Mouse (Mus musculus) right cerebral cortex, postnatal 4 days (tissue): ENCODE measurements around the gene Cops3.
"Not testable (repeated sequence)": the region's sequence is repeated elsewhere in the genome, so short reads cannot be mapped to it uniquely, and the experiment has no call there.

Experiments used
- DNase-seq: peaks from one replicate; pipeline ENCODE4 v3.0.0-alpha.2; 2022

The Cops3 gene

DNA sequence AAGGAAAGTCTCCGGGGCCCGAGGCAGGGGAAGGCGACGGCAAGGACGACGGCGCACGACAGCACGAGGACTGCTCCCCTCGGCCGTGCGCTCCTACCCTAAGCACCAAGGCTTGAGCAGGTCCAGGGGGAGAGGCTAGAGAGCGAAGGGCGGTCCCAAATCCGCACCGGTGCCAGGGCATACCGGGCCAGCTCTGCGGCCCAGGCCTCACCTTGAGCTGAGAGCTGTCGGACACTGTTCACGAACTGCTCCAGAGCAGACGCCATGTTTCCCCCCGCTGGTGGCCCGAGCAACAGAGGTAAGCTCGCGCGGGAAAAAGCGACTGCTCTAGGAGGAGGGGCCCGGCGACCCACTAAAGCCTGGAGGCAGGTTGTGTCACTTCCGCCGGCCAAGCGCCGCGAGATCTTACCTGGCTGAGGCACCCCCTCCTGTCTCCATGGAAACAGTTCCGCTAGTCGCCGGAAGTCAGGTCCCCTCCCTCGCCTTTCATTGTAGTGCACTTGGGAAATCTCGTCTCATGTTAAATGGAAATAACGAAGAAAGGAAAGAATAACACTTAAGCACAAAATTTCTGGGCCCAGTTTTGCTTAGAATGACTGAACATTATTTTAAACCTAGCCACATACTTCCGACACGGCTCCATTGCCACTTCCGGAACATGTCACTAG, at the start of gene Cops3:
Cops3 (minus strand) TSS at position 380 of the 668 bp plus-strand sequence.
- DNase-seq: peak; percentile 92

DNA sequence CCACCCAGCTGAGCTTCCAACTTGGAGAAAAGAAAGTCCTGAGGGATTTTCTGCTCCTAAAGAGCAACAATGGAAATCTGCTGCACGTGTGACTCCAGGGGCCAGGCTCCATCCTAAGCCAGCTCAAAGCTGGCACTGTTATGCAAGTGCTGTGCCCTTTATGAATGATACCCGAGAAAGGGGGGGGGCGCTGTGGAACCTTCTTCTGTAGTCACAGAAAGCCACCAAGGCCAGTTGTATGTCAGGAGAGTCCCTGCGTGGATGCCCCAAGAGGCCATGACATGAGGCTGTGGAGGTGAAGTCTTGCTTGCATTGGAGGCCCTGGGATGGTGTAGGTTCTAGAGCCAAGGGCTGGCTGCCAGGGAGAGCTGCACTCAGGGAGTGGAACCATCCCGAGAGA, 48.5 kb upstream of the Cops3 start:
- DNase-seq: no peak

DNA sequence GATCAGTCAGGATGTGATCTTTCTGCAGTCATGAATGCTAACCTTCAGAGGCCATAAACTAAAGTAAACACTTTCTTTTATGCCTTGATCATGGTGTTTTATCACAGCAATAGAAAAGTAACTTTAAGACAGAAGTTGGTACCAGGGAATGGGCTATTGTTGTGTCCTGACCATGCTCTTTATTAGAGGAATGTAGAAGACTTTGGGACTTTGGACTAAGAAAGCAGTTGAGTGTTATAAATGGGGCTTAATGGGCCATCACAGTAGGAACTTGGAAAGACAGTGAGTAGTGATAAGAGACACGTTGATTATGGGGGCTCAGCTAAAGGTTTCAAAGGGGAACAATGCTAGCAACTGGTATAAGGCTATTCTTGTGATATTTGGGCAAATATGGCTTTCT, 47.3 kb upstream of the Cops3 start:
- no peak for DNase-seq

DNA sequence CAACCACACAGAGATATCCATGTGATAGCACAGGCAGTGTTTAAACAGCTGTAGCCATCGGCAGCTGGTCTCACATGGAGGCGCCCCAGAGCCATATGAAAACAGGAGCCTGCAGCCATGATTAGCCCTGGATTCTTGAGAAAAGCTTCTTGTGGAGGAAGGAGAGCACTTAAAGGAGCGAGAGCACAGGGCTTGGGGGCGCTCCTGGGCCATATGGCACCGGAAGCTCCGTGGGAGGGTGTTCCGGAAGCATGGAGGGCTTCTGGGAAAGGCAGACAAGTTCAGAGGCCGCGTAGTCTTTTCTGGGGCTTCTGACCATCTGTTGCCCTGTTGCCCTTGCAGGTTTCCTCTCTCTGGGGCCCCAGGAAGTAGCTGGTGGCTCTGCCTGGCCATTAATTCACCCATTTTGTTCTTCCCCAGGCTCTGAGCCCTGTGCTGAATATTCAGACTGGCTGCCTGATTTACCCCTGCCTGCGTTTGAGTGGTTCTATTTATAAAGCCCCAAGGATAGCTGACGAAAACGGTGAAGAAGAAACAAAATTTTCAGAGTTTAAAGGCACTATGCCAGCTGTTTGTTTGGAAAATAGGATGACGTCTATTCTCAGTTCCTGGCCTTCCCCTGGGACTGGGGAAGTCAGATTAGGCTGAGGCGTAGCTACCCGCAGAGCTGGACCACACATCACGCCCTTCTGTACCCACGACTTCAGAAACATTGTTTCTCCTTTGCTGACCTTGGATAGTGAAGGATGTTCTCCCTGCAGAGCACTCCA, 45.8 kb upstream of the Cops3 start:
- DNase-seq: no peak

DNA sequence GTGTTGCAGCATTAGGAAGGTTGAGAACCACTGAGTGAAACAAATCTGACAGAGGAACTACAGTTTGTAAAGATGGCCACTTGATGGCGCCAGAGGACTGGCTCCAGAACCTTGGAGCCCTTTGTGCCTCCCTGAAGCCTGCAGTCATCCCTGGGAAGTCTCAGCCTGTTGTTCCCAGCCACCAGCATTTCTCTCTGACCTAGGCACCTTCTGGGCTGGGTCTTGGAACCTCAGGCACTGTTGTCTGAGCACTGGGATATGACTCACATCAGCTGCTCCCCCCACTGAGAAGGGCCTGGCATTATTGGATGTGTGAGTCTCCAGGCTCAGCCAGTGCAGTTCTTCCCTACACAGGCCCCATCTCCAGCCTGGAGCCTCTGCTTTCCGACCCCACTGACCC, 40.4 kb upstream of the Cops3 start:
- peak; percentile 90 for DNase-seq

DNA sequence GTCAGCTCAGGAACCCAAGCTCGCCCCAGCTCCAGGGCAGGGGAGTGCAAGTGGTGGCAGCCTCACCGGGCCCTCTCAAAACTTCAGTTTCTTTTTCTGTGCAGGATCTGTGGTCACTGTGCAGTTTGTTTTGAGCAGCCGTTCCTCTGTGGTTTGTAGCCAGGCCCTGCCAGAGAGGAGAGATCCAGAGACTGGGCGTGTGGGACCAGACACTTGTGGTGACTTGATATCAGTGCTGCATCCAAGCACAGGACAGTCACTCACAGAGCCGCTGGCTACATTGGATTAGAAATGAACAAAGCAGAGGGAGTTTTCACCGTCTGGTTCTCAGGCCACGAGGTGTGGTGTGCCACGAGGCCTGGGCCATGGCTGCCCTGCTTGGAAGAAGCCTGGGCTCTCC, 32.5 kb upstream of the Cops3 start:
- DNase-seq: no peak

DNA sequence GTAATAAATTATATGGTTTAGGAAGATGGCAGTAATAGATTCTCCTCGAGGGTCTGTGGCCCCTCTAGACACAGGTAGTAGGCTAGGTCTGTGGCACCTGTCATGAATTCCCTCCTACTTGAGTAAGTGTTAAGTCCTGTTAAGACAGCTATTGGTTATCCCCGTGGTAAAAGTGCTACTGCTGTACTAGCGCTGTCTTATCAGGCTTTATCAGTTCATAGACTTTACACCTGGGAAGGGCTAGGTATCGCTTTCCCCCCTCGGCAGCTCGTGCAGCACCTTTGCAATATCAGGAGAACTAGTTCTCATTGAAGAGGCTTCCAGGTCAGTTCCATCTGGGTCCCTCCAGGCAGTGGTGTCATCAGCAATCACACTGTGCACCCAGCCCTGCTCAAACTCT, 24.7 kb upstream of the Cops3 start:
- no peak for DNase-seq

DNA sequence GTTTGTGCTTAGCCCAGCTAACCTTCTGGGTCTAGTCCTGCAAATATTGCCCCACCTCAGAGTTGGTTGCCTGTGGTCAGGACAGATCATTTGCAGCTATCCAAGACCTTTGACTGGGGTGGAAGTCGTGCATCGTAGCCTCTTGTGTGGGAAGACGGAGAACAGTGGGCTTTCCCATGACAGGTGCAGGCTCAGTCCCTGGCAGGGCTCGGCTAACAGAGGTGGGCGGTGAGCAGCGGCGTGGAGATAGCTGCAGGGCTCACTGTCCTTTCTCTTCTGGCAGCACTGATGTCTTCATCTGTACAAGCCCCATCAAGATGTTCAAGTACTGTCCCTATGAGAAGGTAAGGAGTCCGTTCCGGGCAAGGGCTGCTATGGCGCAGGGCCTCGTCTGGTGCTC, 20.8 kb upstream of the Cops3 start:
- no peak for DNase-seq

DNA sequence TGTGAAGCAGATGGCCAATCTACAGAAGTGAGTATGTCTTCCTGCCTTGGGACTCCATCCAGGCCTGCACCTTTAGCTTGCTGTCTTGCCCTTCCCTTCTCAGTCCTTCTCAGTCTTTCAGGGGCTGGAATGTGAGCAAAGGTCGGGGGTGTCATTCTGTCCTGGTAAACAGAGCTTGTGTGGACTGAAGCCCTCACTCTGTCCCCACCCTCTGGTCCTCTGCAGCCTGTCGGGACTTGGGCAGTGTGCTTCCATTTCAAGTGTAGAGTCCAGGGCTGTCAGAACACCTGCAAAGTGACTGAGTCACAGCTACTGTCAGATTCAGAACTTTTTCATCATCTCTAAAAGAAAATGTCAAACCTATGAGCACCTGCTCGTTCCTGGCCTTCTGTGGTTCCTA, 13.2 kb upstream of the Cops3 start:
- no peak for DNase-seq

DNA sequence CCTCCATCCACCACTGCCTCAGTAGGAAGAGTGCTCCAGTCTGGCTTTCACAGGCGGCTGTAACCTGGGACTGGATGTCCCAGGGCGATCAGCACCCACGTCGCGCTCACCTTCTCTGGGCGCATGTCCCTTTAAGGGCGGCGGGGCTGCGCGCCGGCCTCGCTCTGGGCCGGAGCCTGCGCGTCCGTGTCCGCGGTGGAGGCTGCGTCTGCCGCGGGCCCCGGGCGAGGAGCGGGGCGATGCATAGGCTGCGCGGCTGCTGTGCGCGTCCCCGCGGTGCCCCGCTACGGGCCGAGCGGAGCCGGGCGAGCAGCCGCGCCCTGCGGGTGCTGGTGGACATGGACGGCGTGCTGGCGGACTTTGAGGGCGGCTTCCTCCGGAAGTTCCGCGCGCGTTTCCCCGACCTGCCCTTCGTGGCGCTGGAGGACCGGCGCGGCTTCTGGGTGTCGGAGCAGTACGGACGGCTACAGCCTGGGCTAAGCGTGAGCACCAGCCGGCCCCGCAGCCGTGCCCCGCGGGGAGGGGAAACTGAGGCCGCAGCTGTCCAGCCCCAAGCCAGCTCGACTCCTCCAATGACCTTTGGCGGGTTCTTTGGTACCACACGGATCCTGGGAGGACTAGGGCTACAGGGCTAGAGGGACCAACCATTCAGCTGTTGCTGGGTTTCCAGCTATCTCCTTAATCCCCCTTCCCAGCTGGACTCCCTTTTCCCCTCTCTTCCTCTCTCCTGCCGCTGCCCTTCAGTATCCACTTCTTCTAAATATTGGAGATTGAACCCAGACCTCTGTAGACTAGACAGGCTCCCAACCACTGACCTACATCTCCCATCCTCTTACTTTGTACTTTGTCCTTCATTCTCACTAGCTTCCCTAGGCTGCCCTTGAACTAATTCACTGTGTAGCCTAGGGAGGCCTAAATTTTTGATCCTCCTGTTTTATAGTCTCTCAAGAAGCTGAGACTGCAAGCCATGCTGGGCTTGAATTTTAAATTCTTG, 8.6 kb upstream of the Cops3 start:
- peak; percentile 75 for DNase-seq

DNA sequence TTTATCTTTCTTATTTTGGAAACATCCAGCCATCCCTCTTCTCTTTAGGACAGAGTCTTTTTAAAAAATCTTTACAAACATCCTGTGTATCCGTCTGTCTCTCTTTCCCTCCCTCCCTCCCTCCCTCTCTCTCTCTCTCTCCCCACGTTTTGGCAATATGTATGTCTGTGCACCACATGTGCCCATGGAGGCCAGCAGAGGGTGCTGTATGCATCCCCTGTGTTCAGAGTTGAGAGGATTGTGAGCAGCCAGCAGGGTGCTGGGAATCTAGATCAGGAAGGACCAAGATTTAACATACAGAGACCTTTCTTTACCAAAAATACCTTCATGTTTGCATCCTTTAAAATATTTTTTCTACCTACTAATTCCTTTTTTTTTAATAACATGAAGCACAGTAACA, 7.5 kb upstream of the Cops3 start:
- peak; percentile 44 for DNase-seq

DNA sequence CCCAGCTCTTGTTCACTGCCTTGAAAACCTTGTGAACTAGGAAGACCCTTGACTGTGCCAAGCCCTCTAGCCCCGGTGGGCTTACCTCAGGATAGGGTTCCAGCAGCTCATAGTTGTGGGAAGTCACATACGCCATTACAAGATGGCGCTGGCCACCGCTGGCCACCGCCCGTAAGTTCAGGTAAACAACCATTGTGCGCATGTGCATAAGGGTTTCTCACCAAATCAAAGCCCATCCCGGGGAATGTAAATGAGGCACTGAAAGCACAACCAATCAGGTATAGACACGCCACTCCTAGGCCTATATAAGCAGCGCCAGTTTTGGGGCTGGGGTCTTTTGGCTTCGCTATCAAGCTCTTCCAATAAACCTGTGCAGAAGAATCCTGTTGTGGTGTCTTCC, 6.7 kb upstream of the Cops3 start:
- no peak for DNase-seq

DNA sequence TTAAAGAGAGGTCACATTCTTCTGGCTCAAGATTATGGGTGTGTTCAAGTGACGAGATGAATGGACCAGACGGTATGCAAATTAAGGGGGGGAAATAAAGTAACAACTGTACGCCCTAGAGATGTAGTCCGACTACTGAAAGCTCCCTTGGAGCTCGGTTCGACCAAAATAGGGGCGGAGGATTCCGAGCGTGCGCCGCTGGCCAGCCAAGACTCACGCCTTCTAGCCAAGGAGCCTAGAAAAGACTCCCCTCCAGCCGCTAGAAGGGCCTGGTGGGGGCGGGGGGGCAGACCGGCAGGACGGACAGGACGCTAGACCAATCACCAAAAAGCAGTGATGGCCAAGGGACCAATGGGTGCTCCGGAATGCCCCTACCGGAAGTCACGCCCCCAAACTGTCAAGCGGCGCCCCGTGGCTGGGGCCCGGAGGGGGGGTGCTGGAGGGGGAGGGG, 605 bp downstream of the Cops3 start, which contains the start of gene Nt5m:
Nt5m (plus strand) TSS at position 440 of the 451 bp plus-strand sequence.
- peak; percentile 93 for DNase-seq

DNA sequence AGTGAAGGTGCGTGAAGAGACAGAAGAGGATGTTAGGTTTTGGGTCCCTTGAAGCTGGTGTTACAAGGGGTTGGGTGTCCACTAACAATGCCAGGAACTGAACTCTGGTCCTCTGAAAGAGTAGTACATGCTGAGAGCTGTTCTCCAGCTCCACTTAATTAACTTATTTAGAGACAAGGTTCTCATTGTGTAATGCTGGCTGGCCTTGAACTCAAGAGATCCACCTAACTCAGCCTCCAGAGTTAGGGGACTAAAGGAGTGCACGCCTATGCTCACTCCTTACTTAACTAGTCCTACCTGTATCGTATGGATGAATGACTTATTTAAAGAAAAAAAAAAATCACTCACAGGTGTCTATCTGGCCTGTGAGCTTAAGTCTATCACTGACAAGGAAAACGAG, 1.2 kb downstream of the Cops3 start:
- no peak for DNase-seq

DNA sequence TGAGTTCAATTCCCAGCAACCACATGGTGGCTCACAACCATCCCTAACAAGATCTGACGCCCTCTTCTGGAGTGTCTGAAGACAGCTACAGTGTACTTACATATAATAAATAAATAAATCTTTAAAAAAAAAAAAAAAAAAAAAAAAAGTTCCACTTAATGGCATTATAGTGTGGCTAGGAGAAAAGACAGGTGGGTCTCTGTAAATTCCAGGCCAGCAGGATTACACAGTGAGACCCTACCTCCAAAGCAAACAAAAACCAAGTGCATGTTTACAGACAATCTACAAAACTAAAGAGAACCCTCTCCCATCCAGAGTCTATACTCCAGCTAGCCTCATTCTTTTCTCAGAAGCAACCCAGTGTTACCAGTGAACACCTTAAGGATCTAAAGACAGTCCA, 1.8 kb downstream of the Cops3 start:
- not testable (repeated sequence) for DNase-seq

DNA sequence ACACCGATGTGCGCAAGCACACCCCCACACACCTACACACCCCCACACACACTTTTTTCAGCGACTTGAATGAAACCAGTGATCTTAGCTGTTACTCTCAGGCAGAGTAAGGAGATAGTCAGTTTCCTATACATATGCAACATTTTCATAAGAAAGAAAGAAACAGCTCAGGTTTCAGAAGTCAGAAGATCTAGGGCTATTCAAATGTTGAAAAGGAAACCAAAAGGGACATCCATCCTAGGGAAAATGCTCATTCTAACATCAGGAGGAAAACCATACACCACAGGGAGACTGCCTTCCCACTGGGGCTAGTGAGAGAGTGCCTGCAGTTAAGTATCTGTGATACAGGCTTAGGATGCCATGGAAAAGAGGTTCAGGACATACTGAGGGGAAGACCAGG, 18.0 kb downstream of the Cops3 start:
- no peak for DNase-seq

DNA sequence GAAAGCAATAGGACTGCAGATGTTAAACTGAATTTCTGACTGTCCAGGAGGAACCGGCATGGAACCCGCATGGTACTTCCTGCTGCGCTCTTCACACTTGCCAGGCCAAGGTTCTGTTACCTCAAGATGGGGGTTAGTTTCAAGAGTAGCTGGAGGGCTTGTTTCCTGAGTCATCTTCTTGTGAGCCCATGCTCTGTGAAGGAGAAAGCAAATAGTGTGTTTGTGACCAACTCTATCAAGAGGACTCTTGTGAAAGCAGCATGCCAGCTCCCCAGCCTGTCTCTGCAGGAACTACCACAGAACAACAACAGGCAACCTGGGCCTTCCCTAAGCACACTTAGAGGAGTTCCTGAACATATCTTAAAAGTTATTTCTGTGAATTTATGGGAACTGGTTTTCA, 21.7 kb downstream of the Cops3 start:
- DNase-seq: no peak

DNA sequence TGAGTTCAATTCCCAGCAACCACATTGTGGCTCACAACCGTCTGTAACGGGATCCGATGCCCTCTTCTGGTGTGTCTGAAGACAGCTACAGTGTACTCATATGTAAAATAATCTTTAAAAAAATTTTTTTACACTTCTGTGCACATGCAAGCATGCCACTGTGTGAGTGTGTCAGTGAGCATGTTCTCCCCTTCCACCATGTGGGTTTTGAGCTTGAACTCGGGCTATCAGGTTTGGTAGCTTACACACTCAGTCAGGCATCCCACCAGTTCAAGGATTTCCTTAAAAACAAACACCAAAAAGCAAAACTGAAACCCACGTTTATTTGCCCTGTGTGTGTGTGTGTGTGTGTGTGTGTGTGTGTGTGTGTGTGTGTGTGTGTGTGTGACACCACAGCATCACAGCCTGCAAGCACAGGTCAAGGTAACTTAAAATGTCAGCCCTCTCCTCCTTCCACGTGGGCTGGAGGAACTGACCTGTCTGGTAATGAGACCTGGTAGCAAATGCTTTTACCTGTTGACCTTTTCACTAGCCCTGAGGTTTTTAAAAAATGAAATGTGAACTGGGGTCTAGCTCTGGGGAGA, 24.1 kb downstream of the Cops3 start:
- DNase-seq: no peak

DNA sequence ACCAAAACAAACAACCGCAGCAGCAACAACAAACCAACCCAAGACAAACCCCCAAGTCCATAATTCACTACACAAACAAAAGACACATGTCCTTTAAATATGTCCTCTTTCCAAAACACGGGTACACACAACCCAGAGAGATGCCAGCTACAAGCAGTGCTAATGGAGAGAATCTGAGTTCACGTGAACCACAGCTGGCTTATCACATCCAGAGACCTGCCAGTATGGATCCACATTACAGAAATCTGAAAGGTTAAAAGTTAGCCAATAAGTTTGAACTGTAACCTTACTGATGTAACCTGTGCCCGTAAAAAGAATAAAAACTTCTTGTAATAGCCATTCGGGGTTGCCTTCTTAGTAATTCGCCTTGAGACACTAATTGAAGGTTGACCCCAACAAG, 24.7 kb downstream of the Cops3 start:
- DNase-seq: no peak

DNA sequence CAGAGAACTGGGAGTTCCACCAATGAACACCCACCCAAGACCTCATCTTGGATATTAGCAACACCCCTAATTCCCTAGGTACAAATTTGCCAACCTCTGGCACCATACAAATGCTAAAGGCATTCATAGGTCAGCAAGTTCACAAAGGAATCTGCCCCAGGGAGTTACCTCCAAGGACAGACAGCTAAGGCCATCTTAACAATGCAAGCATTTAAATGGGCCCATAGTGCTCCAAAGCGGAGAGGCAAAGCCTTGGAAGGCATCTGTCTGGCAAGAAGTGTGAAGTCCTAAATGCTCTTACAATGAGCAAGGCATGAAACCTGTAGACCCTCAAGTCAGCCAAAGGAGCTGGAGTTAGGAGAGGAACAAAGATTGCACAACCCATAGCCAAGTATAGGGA, 25.3 kb downstream of the Cops3 start:
- DNase-seq: no peak

DNA sequence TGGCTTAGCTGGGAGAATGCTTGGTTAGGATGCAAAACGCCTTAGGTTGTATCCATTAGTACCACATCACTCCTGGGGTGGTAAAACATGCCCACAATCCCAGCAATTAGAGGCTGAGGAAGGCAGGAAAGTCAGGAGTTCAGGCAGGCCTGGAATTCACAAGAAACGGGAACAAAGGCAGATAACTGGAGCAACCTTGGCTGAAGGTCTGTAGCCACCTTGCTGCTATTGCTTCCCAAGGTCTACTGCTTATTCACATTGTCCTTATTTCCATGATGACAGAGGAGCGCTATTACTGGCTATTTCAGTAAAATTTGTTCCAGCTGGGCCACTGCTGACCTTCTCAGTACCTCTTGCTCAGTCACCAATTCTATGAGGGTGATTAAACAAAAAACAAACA, 26.4 kb downstream of the Cops3 start:
- DNase-seq: no peak

DNA sequence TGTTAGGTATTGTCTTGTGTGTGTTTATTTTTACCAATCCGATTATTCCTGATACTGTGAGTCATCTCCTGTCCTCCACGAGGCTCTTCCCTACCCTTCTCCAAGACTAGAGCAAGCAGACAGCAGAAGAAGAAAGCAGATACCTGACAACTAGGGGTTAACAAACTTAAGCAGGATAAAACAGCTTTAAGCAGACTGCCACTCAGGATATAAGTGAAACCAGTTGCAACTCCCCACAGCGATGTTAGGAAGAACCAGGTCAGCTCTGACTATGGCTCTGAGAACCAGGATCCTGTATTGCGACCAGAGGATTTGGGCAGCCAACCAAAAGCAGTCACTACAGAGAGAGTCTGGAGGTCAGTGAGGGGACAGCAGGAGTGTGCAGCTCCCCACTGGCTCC, 28.4 kb downstream of the Cops3 start:
- no peak for DNase-seq
